Mouse (Mus musculus): ENCODE data around the gene Tagln2.

Tagln2 gene

GRCm38 (mm10) chr1:172525027-172525764 is 25.3 kb downstream of the Tagln2 start:
- DNase-seq (ENCODE audit: low read depth, low spot score) = no peak

- no peak for DNase-seq (ENCODE audit: low read depth, low spot score)
Observed at GRCm38 (mm10) chr1:172525971-172526370, 26.1 kb downstream of the Tagln2 start.

- no peak for DNase-seq (ENCODE audit: low read depth, low spot score)
Observed at GRCm38 (mm10) chr1:172526380-172527081, 26.7 kb downstream of the Tagln2 start.

GRCm38 (mm10) chr1:172527431-172527830 is 27.6 kb downstream of the Tagln2 start:
- no peak for DNase-seq (ENCODE audit: low read depth, low spot score)

GRCm38 (mm10) chr1:172528701-172529100 is 28.9 kb downstream of the Tagln2 start:
- no peak for DNase-seq (ENCODE audit: low read depth, low spot score)

GRCm38 (mm10) chr1:172530544-172531220 is 30.8 kb downstream of the Tagln2 start:
- DNase-seq (ENCODE audit: low read depth, low spot score) = no peak

- no peak for DNase-seq (ENCODE audit: low read depth, low spot score)
Observed at GRCm38 (mm10) chr1:172532551-172532950, 32.7 kb downstream of the Tagln2 start.

GRCm38 (mm10) chr1:172535116-172535515 is 35.3 kb downstream of the Tagln2 start:
- no peak for DNase-seq (ENCODE audit: low read depth, low spot score)

- DNase-seq (ENCODE audit: low read depth, low spot score) = no peak
Observed at GRCm38 (mm10) chr1:172539827-172540226, 40.0 kb downstream of the Tagln2 start.

GRCm38 (mm10) chr1:172540283-172540820 is 40.5 kb downstream of the Tagln2 start:
- no peak for DNase-seq (ENCODE audit: low read depth, low spot score)

- DNase-seq (ENCODE audit: low read depth, low spot score) = no peak
Observed at GRCm38 (mm10) chr1:172546062-172546461, 46.2 kb downstream of the Tagln2 start.

GRCm38 (mm10) chr1:172548501-172548900 is 48.7 kb downstream of the Tagln2 start:
- DNase-seq (ENCODE audit: low read depth, low spot score) = no peak

- DNase-seq (ENCODE audit: low read depth, low spot score) = no peak
Observed at GRCm38 (mm10) chr1:172549314-172549713, 49.5 kb downstream of the Tagln2 start.

GRCm38 (mm10) chr1:172549717-172550116 is 49.9 kb downstream of the Tagln2 start:
- DNase-seq (ENCODE audit: low read depth, low spot score) = no peak

- no peak for DNase-seq (ENCODE audit: low read depth, low spot score)
Observed at GRCm38 (mm10) chr1:172550551-172550951, 50.7 kb downstream of the Tagln2 start.

- no peak for DNase-seq (ENCODE audit: low read depth, low spot score)
Observed at GRCm38 (mm10) chr1:172551009-172551408, 51.2 kb downstream of the Tagln2 start.

GRCm38 (mm10) chr1:172552623-172553022 is 52.8 kb downstream of the Tagln2 start:
- no peak for DNase-seq (ENCODE audit: low read depth, low spot score)

GRCm38 (mm10) chr1:172555638-172556037 is 55.8 kb downstream of the Tagln2 start, which contains the start of gene Vsig8:
Gene Vsig8, plus strand, starts transcription at chr1:172555938.
- no peak for DNase-seq (ENCODE audit: low read depth, low spot score)
